Mouse (Mus musculus): Measurements from ENCODE around the gene Sema3d. TPM values are rescaled to one million over a fixed set of nuclear protein-coding genes. Genes with fewer than 3 reads are reported as not detected.

Gene Sema3d
- polyA plus RNA-seq, 1 experiment from 2014 or later, result 1.7 TPM

DNA sequence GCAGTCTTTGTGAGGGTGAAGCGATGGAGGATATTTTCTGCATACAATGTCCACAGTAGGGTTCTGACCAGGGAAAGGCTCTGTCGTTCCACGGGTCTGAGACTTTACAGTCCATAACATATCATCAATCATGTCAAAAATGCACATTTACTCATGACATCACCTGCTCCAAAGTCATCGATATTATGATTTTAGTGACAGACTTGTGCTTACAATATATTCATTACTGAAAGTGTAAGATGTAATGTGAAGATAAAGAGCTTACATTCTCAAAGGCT, 92.4 kb downstream of the Sema3d start:
- no peaks in the 10 kb centered on the region for H3K9me3 ChIP-seq (ENCODE audit: control insufficient read depth, low read length)
- DNase-seq (ENCODE audit: low spot score), result no peak
- no peak overlapping the region for H3K4me2 ChIP-seq (ENCODE audit: low read depth, low read length, severe bottlenecking)
- H3K4me3 ChIP-seq (ENCODE audit: low read depth, low read length), result no peak overlapping the region
- no peaks in the 10 kb centered on the region for H3K27me3 ChIP-seq (ENCODE audit: control insufficient read depth, insufficient read depth, low read length)
- no peaks in the 10 kb centered on the region for H3K36me3 ChIP-seq (ENCODE audit: control insufficient read depth, insufficient read depth, low read length)
- 0 out of 2 replicates have a peak, but pooled peaks have one; percentile 24 for ATAC-seq (replicated peaks; ENCODE audit: low FRiP score)
- WGBS, result 62% methylated on average over 4 of the region's 4 CpGs
- H3K9ac ChIP-seq (ENCODE audit: low read length), result no peak overlapping the region
- no peaks in the 10 kb centered on the region for H3K4me1 ChIP-seq (replicated peaks; ENCODE audit: control insufficient read depth, insufficient read depth, low read length)
- no peak overlapping the region for H3K27ac ChIP-seq (ENCODE audit: low read depth, low read length)

GRCm38 (mm10) chr5:12487926-12488325, 104.7 kb downstream of the Sema3d start:
- DNase-seq (ENCODE audit: low spot score), result no peak
- no peaks in the 10 kb centered on the region for H3K36me3 ChIP-seq (ENCODE audit: control insufficient read depth, insufficient read depth, low read length)
- no peaks in the 10 kb centered on the region for H3K9me3 ChIP-seq (ENCODE audit: control insufficient read depth, low read length)
- H3K27me3 ChIP-seq (ENCODE audit: control insufficient read depth, insufficient read depth, low read length), result no peaks in the 10 kb centered on the region
- no peak overlapping the region for H3K9ac ChIP-seq (ENCODE audit: low read length)
- H3K4me3 ChIP-seq (ENCODE audit: low read depth, low read length), result no peak overlapping the region
- no peak overlapping the region for H3K27ac ChIP-seq (ENCODE audit: low read depth, low read length)
- no peaks in the 10 kb centered on the region for H3K4me1 ChIP-seq (replicated peaks; ENCODE audit: control insufficient read depth, insufficient read depth, low read length)
- no peak overlapping the region for H3K4me2 ChIP-seq (ENCODE audit: low read depth, low read length, severe bottlenecking)
- ATAC-seq (replicated peaks; ENCODE audit: low FRiP score), result no peak
- WGBS, result 71% methylated on average over 2 of the region's 2 CpGs

GRCm38 (mm10) chr5:12491704-12492103, 108.5 kb downstream of the Sema3d start:
- H3K36me3 ChIP-seq (ENCODE audit: control insufficient read depth, insufficient read depth, low read length), result no peaks in the 10 kb centered on the region
- H3K4me2 ChIP-seq (ENCODE audit: low read depth, low read length, severe bottlenecking), result no peak overlapping the region
- no peaks in the 10 kb centered on the region for H3K27me3 ChIP-seq (ENCODE audit: control insufficient read depth, insufficient read depth, low read length)
- no peak for DNase-seq (ENCODE audit: low spot score)
- no peak overlapping the region for H3K9ac ChIP-seq (ENCODE audit: low read length)
- ATAC-seq (replicated peaks; ENCODE audit: low FRiP score), result no peak
- WGBS, result 84% methylated on average over 1 of the region's 1 CpGs
- no peak overlapping the region for H3K4me3 ChIP-seq (ENCODE audit: low read depth, low read length)
- H3K9me3 ChIP-seq (ENCODE audit: control insufficient read depth, low read length), result no peaks in the 10 kb centered on the region
- H3K4me1 ChIP-seq (replicated peaks; ENCODE audit: control insufficient read depth, insufficient read depth, low read length), result no peaks in the 10 kb centered on the region
- H3K27ac ChIP-seq (ENCODE audit: low read depth, low read length), result no peak overlapping the region

- Histone ChIP-seq H3K4me2 (ENCODE audit: low read depth, low read length, severe bottlenecking) (no peak overlapping the region), H3K36me3 (ENCODE audit: control insufficient read depth, insufficient read depth, low read length) (no peaks in the 10 kb centered on the region), H3K4me1 (replicated peaks; ENCODE audit: control insufficient read depth, insufficient read depth, low read length) (no peaks in the 10 kb centered on the region; the same call in 1 of the 2 replicates), H3K27me3 (ENCODE audit: control insufficient read depth, insufficient read depth, low read length) (no peaks in the 10 kb centered on the region), H3K4me3 (ENCODE audit: low read depth, low read length) (no peak overlapping the region), H3K9ac (ENCODE audit: low read length) (no peak overlapping the region), H3K27ac (ENCODE audit: low read depth, low read length) (no peak overlapping the region), H3K9me3 (ENCODE audit: control insufficient read depth, low read length) (no peaks in the 10 kb centered on the region)
- DNase-seq (ENCODE audit: low spot score) (no peak), ATAC-seq (replicated peaks; ENCODE audit: low FRiP score) (peak; percentile 77)
- whole genome bisulfite sequencing, result 55% methylated on average over 6 of the region's 6 CpGs
Measured at GRCm38 (mm10) chr5:12498227-12498928, 115.2 kb downstream of the Sema3d start.

GRCm38 (mm10) chr5:12499037-12499436, 115.9 kb downstream of the Sema3d start:
- H3K27me3 ChIP-seq (ENCODE audit: control insufficient read depth, insufficient read depth, low read length), result no peaks in the 10 kb centered on the region
- 88% methylated on average over 5 of the region's 5 CpGs for WGBS

DNA sequence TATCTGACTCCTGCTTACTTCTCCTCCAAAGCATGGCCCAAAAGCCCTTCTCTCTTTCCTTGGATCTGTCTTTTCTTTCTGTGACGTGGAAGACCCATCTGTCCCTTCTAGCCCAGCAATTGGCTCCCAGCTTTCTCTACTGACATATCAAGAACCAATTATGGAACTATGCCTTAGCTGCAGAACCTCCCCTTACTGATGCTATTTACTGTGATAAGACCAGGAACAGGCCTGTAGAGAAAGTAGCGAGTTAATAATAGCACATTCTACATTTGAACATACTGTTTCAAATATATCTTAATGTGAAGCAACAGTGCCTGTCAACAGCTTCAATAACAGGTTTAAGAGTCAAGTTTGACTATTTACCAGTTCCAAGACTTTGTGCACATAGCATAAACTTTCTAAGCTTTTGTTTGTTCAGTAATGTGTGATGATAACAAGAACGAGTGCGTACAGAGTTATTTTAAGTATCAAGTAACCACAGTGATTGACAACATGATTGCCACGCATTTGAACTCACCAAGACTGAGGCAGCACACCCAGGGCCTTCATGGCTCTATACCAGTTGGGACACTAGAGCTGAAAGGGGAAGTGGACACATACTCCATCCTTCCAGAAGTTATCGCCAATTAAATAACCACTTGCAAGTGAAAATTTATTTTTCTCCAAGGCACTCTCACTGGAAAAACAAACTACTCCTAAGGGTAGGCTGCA, 116.8 kb downstream of the Sema3d start:
- Histone ChIP-seq H3K27ac (ENCODE audit: low read depth, low read length) (no peak overlapping the region), H3K9ac (ENCODE audit: low read length) (no peak overlapping the region), H3K27me3 (ENCODE audit: control insufficient read depth, insufficient read depth, low read length) (no peaks in the 10 kb centered on the region), H3K9me3 (ENCODE audit: control insufficient read depth, low read length) (no peaks in the 10 kb centered on the region), H3K4me3 (ENCODE audit: low read depth, low read length) (no peak overlapping the region), H3K4me2 (ENCODE audit: low read depth, low read length, severe bottlenecking) (no peak overlapping the region), H3K4me1 (replicated peaks; ENCODE audit: control insufficient read depth, insufficient read depth, low read length) (no peaks in the 10 kb centered on the region; the same call in 1 of the 2 replicates), H3K36me3 (ENCODE audit: control insufficient read depth, insufficient read depth, low read length) (no peaks in the 10 kb centered on the region)
- DNase-seq (ENCODE audit: low spot score) (no peak), ATAC-seq (replicated peaks; ENCODE audit: low FRiP score) (no peak)
- WGBS, result 94% methylated on average over 6 of the region's 6 CpGs

More at GRCm38 (mm10) chr5:12499037-12499436, 115.9 kb downstream of the Sema3d start:
- H3K9me3 ChIP-seq (ENCODE audit: control insufficient read depth, low read length), result no peaks in the 10 kb centered on the region
- H3K27ac ChIP-seq (ENCODE audit: low read depth, low read length), result no peak overlapping the region
- H3K4me3 ChIP-seq (ENCODE audit: low read depth, low read length), result no peak overlapping the region
- H3K9ac ChIP-seq (ENCODE audit: low read length), result no peak overlapping the region
- no peaks in the 10 kb centered on the region for H3K36me3 ChIP-seq (ENCODE audit: control insufficient read depth, insufficient read depth, low read length)
- DNase-seq (ENCODE audit: low spot score) (no peak), ATAC-seq (replicated peaks; ENCODE audit: low FRiP score) (peak; percentile 36; the same call in 1 of the 2 replicates)
- no peaks in the 10 kb centered on the region; the same call in 1 of the 2 replicates for H3K4me1 ChIP-seq (replicated peaks; ENCODE audit: control insufficient read depth, insufficient read depth, low read length)
- no peak overlapping the region for H3K4me2 ChIP-seq (ENCODE audit: low read depth, low read length, severe bottlenecking)

DNA sequence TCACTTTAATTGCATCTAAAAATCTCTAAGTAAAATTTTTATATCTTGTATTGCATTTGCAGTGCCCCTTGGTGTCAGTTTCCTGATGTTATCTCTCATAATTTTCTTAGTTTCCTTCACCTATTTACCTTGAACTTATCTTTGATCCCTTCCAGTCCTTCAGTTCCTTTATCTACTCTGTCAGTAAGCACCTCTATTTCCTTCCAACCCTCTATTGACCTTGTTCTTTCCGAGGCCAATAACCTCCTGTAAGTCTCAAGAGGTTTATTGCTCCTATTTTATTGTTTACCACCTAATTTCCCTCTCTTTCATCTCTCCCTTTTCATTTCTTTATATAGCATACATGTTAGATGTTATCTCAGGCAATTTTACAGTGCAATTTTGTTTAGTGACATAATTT, 129.3 kb downstream of the Sema3d start:
- Histone ChIP-seq H3K27me3 (ENCODE audit: control insufficient read depth, insufficient read depth, low read length) (no peaks in the 10 kb centered on the region), H3K9me3 (ENCODE audit: control insufficient read depth, low read length) (no peaks in the 10 kb centered on the region), H3K4me1 (replicated peaks; ENCODE audit: control insufficient read depth, insufficient read depth, low read length) (no peaks in the 10 kb centered on the region), H3K27ac (ENCODE audit: low read depth, low read length) (no peak overlapping the region), H3K9ac (ENCODE audit: low read length) (no peak overlapping the region), H3K36me3 (ENCODE audit: control insufficient read depth, insufficient read depth, low read length) (no peaks in the 10 kb centered on the region), H3K4me2 (ENCODE audit: low read depth, low read length, severe bottlenecking) (no peak overlapping the region), H3K4me3 (ENCODE audit: low read depth, low read length) (no peak overlapping the region)
- ATAC-seq (replicated peaks; ENCODE audit: low FRiP score) (no peak), DNase-seq (ENCODE audit: low spot score) (no peak)
- 64% methylated on average over 1 of the region's 1 CpGs for WGBS

DNA sequence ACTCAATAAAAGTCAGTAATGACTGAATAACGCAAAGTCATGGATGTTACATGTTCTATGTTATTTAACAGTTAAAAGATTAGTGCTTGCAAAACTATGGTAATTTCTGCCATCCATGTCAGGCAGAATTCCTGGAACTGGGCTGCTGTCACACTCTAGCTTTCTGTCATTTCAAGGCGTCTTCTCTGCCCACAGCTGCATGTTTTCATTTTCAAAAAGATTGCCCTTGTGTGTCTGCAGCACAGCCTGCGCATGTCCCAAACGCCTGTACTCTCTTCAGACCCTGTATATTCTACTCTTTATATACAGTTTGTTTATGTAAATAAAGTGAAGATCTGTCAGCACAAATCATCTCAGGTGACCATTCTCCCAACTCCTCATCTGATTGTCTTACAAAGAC, 132.1 kb downstream of the Sema3d start:
- Histone ChIP-seq H3K27ac (ENCODE audit: low read depth, low read length) (no peak overlapping the region), H3K27me3 (ENCODE audit: control insufficient read depth, insufficient read depth, low read length) (no peaks in the 10 kb centered on the region), H3K4me1 (replicated peaks; ENCODE audit: control insufficient read depth, insufficient read depth, low read length) (no peaks in the 10 kb centered on the region), H3K9me3 (ENCODE audit: control insufficient read depth, low read length) (no peaks in the 10 kb centered on the region), H3K9ac (ENCODE audit: low read length) (no peak overlapping the region), H3K36me3 (ENCODE audit: control insufficient read depth, insufficient read depth, low read length) (no peaks in the 10 kb centered on the region), H3K4me3 (ENCODE audit: low read depth, low read length) (no peak overlapping the region), H3K4me2 (ENCODE audit: low read depth, low read length, severe bottlenecking) (no peak overlapping the region)
- DNase-seq (ENCODE audit: low spot score) (no peak), ATAC-seq (replicated peaks; ENCODE audit: low FRiP score) (no peak)
- WGBS, result 93% methylated on average over 4 of the region's 4 CpGs

All from forebrain, embryonic 11.5 days (tissue).